Mouse (Mus musculus) embryonic facial prominence, embryonic 13.5 days (tissue): ENCODE measurements at regions not wholly inside any gene's neighbourhood (a gene's known extent, or its start where the extent isn't known, plus 50 kb on each side); places are given as distances from the start of the nearest gene placed in this dataset.

Experiments
- ATAC-seq: fragments of 200-750 bp; cut with Nextera tagmentation; 2 replicates; pipeline ENCODE4 v1.8.0; 2017; ENCODE audit warnings: low read depth; ENCODE audit not compliant: insufficient number of reproducible peaks, insufficient read depth, low FRiP score, low TSS enrichment
- H3K27ac ChIP-seq: fragments of 300-500 bp; sonication (generic); 2 replicates; pipeline ENCODE4 v1.5.1; 2015; ENCODE audit warnings: moderate library complexity, mild to moderate bottlenecking, inconsistent platforms
- H3K27me3 ChIP-seq: fragments of 300-500 bp; sonication (generic); 2 replicates; pipeline ENCODE4 v1.6.1; 2015; ENCODE audit warnings: mild to moderate bottlenecking, inconsistent platforms
- H3K36me3 ChIP-seq: fragments of 300-500 bp; sonication (generic); 2 replicates; pipeline ENCODE4 v1.6.1; 2015; ENCODE audit warnings: mild to moderate bottlenecking, inconsistent platforms
- H3K4me1 ChIP-seq: fragments of 300-500 bp; sonication (generic); 2 replicates; pipeline ENCODE4 v1.6.1; 2015; ENCODE audit warnings: inconsistent platforms
- H3K4me2 ChIP-seq: fragments of 300-500 bp; sonication (generic); 2 replicates; pipeline ENCODE4 v1.6.1; 2015; ENCODE audit warnings: moderate library complexity, mild to moderate bottlenecking, inconsistent platforms
- H3K4me3 ChIP-seq: fragments of 300-500 bp; sonication (generic); 2 replicates; pipeline ENCODE4 v1.5.1; 2015; ENCODE audit warnings: mild to moderate bottlenecking, inconsistent platforms
- H3K9ac ChIP-seq: fragments of 300-500 bp; sonication (generic); 2 replicates; pipeline ENCODE4 v1.6.1; 2015; ENCODE audit warnings: mild to moderate bottlenecking, inconsistent platforms
- H3K9me3 ChIP-seq: fragments of 300-500 bp; sonication (generic); 2 replicates; pipeline ENCODE4 v1.6.1; 2016; ENCODE audit warnings: inconsistent platforms
- WGBS: fragments of 180-500 bp; shearing (Covaris S2); methylation state at CpG from one replicate; pipeline ENCODE4 v1.1.7; 2015; ENCODE audit warnings: mixed read lengths; 5-methylcytosine and 5-hydroxymethylcytosine counted together

- Histone ChIP-seq H3K4me3 (no peak overlapping the region), H3K9ac (no peak overlapping the region), H3K4me1 (peaks cover 38% of the 10 kb centered on the region), H3K9me3 (no peaks in the 10 kb centered on the region), H3K27me3 (no peaks in the 10 kb centered on the region), H3K4me2 (no peak overlapping the region), H3K36me3 (no peaks in the 10 kb centered on the region), H3K27ac (no peak overlapping the region)
- no peak for ATAC-seq
- 71% methylated on average over 8 of the region's 8 CpGs for WGBS
Observed at GRCm38 (mm10) chr14:76615603-76616366, 59.1 kb upstream of the Serp2 start.

- Histone ChIP-seq H3K9me3 (no peaks in the 10 kb centered on the region), H3K4me1 (peaks cover 42% of the 10 kb centered on the region), H3K27ac (no peak overlapping the region), H3K36me3 (no peaks in the 10 kb centered on the region), H3K4me2 (no peak overlapping the region), H3K4me3 (no peak overlapping the region), H3K27me3 (no peaks in the 10 kb centered on the region), H3K9ac (no peak overlapping the region)
- ATAC-seq = no peak
- WGBS = 81% methylated on average over 11 of the region's 11 CpGs
Observed at GRCm38 (mm10) chr14:76615182-76615581, 58.5 kb upstream of the Serp2 start.

GRCm38 (mm10) chr14:76614682-76615081, 58.0 kb upstream of the Serp2 start:
- no peak overlapping the region for H3K27ac ChIP-seq
- no peak for ATAC-seq

GRCm38 (mm10) chr14:76613604-76614003, 56.9 kb upstream of the Serp2 start:
- no peak for ATAC-seq
- H3K27ac ChIP-seq = no peak overlapping the region
- no peaks in the 10 kb centered on the region for H3K36me3 ChIP-seq
- H3K4me3 ChIP-seq = no peak overlapping the region
- WGBS = 88% methylated on average over 6 of the region's 6 CpGs
- H3K27me3 ChIP-seq = no peaks in the 10 kb centered on the region
- H3K4me1 ChIP-seq = peaks cover 34% of the 10 kb centered on the region
- H3K9me3 ChIP-seq = no peaks in the 10 kb centered on the region
- H3K9ac ChIP-seq = no peak overlapping the region
- H3K4me2 ChIP-seq = no peak overlapping the region

More at GRCm38 (mm10) chr14:76614682-76615081, 58.0 kb upstream of the Serp2 start:
- Histone ChIP-seq H3K4me3 (no peak overlapping the region), H3K27me3 (no peaks in the 10 kb centered on the region), H3K4me2 (no peak overlapping the region), H3K9ac (no peak overlapping the region), H3K36me3 (no peaks in the 10 kb centered on the region), H3K9me3 (no peaks in the 10 kb centered on the region), H3K4me1 (peaks cover 42% of the 10 kb centered on the region)
- WGBS = 76% methylated on average over 5 of the region's 5 CpGs

- Histone ChIP-seq H3K4me1 (peaks cover 19% of the 10 kb centered on the region), H3K9ac (no peak overlapping the region), H3K27me3 (no peaks in the 10 kb centered on the region), H3K4me3 (no peak overlapping the region), H3K36me3 (no peaks in the 10 kb centered on the region), H3K27ac (no peak overlapping the region), H3K4me2 (no peak overlapping the region), H3K9me3 (no peaks in the 10 kb centered on the region)
- ATAC-seq = no peak
- WGBS = 52% methylated on average over 11 of the region's 11 CpGs
Observed at GRCm38 (mm10) chr14:76610429-76611378, 54.0 kb upstream of the Serp2 start.
